Mouse (Mus musculus) embryonic fibroblast, embryonic 13.5 days (primary cell): ENCODE data around the gene Slc9a9. TPM values are rescaled to one million over a fixed set of nuclear protein-coding genes. Genes with fewer than 3 reads are reported as not detected.
A peak's percentile ranks its signal among the peaks of the same experiment; 100 is the strongest.

ENCODE experiments used
- H3K27ac ChIP-seq: 2 replicates; pipeline ENCODE4 v1.5.1; 2012; ENCODE audit warnings: low read length, control low read depth, inconsistent platforms; ENCODE audit not compliant: insufficient read depth
- H3K4me1 ChIP-seq: 2 replicates; pipeline ENCODE4 v1.6.1; 2011; ENCODE audit warnings: low read length; ENCODE audit not compliant: control insufficient read depth, insufficient read depth
- H3K4me3 ChIP-seq: 2 replicates; pipeline ENCODE4 v1.5.1; 2011; ENCODE audit warnings: mild to moderate bottlenecking, control low read depth, low read length; ENCODE audit not compliant: insufficient read depth
- CTCF ChIP-seq: IDR thresholded peaks from 2 replicates; pipeline ENCODE4 v1.5.1; 2011; ENCODE audit warnings: mild to moderate bottlenecking, control low read depth, low read length, moderate library complexity, borderline replicate concordance; ENCODE audit not compliant: insufficient read depth
- POLR2A ChIP-seq: IDR thresholded peaks from 2 replicates; pipeline ENCODE4 v1.6.1; 2011; ENCODE audit warnings: low read depth, mild to moderate bottlenecking, control low read depth, low read length, moderate library complexity
- polyA plus RNA-seq: library from polyadenylated mRNA; stranded (reverse); fragments of >200 nt; gene quantifications from 2 replicates; pipeline ENCODE4 v1.2.4, GENCODE M21; 2011; ENCODE audit warnings: low read depth; ENCODE audit not compliant: missing spikeins, insufficient read length

The Slc9a9 gene
- polyA plus RNA-seq, 1 experiment: 7.7 TPM

DNA sequence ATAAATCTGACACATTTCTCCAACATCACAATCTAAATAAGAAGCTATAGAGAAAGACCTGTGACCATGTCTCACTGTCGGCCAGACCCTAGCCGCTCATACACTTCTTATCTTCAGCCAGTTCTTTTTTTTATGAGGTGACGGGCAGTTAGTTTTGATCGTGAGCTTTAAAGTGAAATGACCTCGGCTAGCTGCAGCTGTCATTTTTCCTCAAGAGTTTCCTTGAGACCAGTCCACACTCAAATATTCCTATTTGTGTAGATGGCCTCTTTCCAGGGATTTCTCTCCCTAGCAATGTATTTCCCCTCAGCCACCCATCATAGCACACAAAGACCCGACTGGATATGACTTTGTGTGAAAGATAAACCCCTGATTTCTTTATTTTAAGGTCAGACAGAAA is 521.7 kb downstream of the Slc9a9 start:
- H3K27ac ChIP-seq: no peak overlapping the region
- no peak for TF ChIP-seq CTCF
- no peak for TF ChIP-seq POLR2A
- peaks cover 24% of the 10 kb centered on the region for H3K4me1 ChIP-seq
- no peak overlapping the region for H3K4me3 ChIP-seq

DNA sequence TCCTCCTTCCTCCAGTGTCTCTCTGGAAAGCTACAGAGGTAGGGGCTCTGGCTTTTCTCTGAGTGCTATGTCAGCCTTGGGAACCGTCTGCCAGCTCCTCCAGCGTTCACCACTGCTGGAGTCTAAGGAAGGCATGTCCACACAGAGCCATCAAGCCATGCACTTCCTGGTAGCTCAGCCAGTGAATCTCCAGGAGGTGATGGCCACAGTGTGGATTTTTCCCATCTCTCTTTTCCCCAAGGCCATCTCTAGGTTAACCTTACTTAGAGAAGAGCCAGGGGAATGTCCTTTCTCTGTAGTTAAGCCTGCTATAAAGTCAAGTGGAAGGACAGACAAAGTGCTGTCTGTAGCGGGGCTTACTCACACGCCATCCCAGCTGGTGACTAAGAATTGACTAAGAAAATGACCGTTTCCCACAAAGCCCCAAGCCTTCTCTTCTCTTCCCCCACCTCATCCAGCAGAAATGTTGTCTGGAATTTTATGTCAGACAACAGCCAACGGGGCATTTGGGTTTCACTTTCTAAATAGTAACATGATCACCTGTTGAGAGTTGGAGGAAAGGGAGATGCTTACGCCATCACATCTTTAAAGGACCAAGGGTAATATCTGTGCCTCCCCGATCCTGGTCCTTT is 523.3 kb downstream of the Slc9a9 start:
- H3K27ac ChIP-seq: peak overlapping the region; percentile 47
- peaks cover 15% of the 10 kb centered on the region for H3K4me1 ChIP-seq
- TF ChIP-seq CTCF: no peak
- TF ChIP-seq POLR2A: no peak
- H3K4me3 ChIP-seq: no peak overlapping the region

DNA sequence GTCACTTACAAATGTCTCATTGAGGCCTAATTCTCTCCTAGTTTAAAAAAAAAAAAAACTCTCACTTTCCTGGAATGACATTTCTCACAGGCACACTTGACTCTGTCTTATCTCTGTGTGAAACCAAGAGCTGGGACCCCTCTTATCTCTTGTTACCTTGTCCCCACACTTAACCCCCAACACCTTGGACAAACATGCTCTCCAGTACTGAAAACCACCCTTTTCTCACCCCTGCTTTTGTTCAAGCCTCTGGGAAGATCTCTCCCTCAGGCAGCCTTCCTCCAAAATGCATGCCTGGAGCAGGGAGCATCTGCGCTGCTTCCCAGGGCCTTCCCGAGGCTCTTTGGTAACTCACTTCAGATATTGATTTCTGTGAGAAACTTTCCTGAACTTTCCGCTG is 524.0 kb downstream of the Slc9a9 start:
- peak overlapping the region; percentile 47 for H3K27ac ChIP-seq
- H3K4me1 ChIP-seq: peaks cover 12% of the 10 kb centered on the region; the same call in 1 of the 2 replicates
- no peak for TF ChIP-seq POLR2A
- H3K4me3 ChIP-seq: no peak overlapping the region

DNA sequence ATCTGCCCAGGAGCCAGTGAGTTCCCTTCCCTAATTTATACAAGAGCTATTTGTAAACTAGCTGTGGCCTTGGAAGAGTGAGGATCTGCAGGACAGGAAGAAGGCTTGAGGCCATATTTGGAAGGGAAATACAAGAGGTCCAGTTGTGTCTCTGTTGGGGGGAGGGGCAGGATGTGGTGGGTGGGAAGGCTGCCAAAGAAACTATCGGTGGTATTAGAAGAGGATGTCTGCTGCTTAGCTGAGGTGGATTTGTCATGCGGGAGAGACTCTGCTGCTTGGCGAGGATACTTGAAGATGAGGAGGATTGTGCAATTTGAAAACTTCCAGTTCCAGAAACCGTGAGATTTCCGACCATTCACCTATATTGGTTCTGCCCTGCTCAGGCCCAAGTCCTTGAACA is 524.4 kb downstream of the Slc9a9 start:
- Histone ChIP-seq H3K27ac (peak overlapping the region; percentile 47), H3K4me1 (peaks cover 12% of the 10 kb centered on the region; the same call in 1 of the 2 replicates), H3K4me3 (no peak overlapping the region)
- TF ChIP-seq POLR2A (no peak), CTCF (no peak)

DNA sequence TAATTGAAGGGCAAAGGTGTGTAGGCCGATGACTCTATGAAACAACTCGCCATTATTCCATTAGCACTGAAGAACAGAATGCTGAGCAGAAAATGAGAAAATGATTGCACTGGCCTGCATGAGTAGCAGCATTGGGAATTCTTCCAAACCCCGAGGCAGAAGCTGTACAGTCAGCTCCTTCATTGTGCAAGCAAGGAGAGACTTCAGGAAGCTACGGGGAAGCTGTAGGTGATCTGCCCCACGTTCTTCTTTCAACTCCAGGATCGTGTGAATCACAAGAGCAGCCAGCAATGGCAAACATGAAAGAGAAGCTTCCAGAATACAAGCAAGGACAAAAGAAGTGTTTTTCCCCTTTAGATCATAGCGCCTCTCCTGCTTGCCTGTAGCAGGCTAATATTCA is 538.0 kb downstream of the Slc9a9 start:
- Histone ChIP-seq H3K4me3 (no peak overlapping the region), H3K4me1 (no peaks in the 10 kb centered on the region), H3K27ac (no peak overlapping the region)
- no peak for TF ChIP-seq CTCF
- no peak for TF ChIP-seq POLR2A

DNA sequence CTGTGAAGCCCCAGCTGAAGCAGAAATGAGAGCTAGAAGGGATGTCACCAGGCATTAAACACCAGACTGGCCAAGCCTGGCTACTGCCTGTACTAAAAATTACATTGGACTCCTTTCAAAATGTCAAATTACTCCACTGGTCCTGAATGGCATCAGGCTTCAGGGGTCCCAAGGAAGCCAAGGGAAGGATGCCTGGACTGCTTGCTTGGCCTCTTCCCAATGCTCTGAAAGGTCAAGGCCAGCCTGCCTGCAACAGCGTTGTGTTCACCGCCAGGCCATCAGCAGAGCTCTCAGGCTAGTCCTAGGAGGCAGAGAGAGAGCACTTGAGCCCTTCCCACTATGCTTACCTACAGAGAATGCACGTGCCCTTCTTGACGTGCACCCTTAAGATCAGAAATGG is 539.0 kb downstream of the Slc9a9 start:
- Histone ChIP-seq H3K27ac (no peak overlapping the region), H3K4me1 (no peaks in the 10 kb centered on the region), H3K4me3 (no peak overlapping the region)
- TF ChIP-seq POLR2A (no peak), CTCF (no peak)

DNA sequence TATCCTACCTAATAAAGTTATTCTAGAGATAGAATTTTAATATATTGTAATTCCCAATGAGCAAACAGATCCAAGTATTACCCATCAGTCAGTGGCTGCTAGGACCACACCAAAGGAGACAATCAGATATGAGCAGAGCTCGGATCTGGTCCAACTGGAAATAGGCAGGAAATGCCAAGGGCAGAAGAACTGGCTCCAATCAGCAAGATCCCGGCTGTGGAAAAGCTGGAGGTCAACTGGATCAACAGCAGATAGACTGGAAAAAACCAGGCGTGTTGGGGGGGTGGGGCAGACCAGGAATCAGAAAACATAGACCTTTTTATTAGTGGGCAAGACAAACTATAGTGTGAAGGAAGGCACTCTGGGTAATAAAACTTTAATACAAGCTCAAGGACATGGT is 550.3 kb downstream of the Slc9a9 start:
- Histone ChIP-seq H3K27ac (no peak overlapping the region), H3K4me3 (no peak overlapping the region), H3K4me1 (no peaks in the 10 kb centered on the region)
- TF ChIP-seq POLR2A (no peak), CTCF (no peak)

DNA sequence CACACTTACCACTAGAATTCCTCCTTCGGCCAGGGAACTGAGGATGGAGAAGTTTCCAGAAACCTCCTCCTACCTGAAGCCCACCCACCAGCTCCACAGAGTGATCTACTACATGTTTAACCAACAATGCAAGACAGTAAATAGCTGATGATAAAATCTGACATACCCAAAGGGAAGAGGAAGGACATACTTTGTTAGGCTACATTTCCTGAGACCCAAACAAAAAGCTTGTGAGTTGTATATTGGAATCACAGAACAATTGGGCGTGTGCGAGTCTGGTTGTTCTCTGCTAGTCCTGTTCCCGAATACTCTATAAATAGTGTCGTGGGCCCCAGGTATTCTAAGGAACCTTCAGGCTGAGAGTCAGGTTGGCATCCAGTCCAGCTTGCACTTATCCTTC is 551.6 kb downstream of the Slc9a9 start:
- Histone ChIP-seq H3K4me3 (no peak overlapping the region), H3K4me1 (no peaks in the 10 kb centered on the region), H3K27ac (no peak overlapping the region)
- TF ChIP-seq POLR2A (no peak), CTCF (no peak)

DNA sequence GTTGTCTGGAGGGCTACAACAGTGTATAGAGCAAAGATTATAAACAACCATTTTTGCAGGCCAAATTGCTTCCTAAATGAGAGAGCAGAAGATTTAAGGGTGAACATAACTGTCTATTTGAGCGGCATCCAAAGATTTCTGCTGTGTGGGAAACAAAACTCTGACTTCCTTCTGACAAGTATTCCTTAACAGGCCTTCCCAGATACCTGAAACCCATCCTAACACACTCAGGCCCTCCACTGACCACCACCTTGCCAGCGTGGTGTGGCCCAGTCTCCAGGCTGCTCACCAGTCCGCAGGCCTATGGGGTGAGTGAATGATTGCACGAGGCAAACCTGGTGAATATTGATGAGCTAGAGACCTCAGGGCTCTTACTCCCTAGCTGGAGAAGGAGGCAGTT is 557.3 kb downstream of the Slc9a9 start:
- TF ChIP-seq CTCF (no peak), POLR2A (no peak)
- Histone ChIP-seq H3K4me1 (no peaks in the 10 kb centered on the region), H3K27ac (no peak overlapping the region), H3K4me3 (no peak overlapping the region)

DNA sequence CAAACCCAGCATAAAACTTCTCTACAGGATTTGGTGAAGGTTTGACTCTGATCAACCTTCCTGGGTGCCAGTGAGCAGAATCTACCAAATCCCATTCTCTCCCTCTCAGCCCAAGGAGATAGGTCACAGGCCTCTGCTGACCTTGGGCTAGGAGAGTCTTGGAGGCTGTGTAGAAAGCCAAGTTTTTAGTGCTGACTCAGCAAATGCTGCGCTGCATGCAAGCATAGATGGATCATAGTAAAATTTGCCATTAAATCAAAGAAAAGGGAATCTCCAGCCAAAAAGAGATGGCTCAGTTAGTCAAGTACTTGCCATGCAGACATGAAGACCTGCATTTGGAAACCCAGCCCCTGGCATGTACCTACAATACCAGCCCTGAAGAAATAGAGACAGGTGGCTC is 558.4 kb downstream of the Slc9a9 start:
- no peak overlapping the region for H3K4me3 ChIP-seq
- no peak overlapping the region for H3K27ac ChIP-seq
- TF ChIP-seq POLR2A (no peak), CTCF (no peak)
- H3K4me1 ChIP-seq: no peaks in the 10 kb centered on the region

DNA sequence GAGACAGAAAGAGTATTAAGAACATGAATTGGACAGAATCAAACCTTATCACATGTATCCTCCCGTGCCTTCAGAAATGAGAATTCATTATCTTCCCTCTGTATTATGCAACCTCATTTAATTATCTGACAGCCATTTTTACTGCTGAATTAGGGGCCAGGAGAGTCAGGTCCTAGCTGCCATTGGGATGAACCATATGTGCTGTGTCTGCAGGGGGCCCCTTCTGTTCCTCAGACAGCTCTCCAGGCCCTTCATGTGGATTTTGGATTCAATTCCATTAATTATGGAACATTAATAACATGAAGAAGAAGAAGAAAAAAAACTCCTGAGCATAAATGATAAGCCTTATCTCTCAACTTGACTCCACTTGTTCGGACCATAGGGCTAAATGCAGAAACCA is 559.4 kb downstream of the Slc9a9 start:
- H3K4me3 ChIP-seq: no peak overlapping the region
- no peak for TF ChIP-seq POLR2A
- TF ChIP-seq CTCF: no peak
- H3K4me1 ChIP-seq: no peaks in the 10 kb centered on the region
- H3K27ac ChIP-seq: no peak overlapping the region
